Mouse (Mus musculus): ENCODE data around the gene Adgrl1. TPM values are rescaled to one million over a fixed set of nuclear protein-coding genes. Genes with fewer than 3 reads are reported as not detected.
A peak's percentile ranks its signal among the peaks of the same experiment; 100 is the strongest.

Adgrl1 gene
- polyA plus RNA-seq, 1 experiment from 2014 or later, result 54.8 TPM

DNA sequence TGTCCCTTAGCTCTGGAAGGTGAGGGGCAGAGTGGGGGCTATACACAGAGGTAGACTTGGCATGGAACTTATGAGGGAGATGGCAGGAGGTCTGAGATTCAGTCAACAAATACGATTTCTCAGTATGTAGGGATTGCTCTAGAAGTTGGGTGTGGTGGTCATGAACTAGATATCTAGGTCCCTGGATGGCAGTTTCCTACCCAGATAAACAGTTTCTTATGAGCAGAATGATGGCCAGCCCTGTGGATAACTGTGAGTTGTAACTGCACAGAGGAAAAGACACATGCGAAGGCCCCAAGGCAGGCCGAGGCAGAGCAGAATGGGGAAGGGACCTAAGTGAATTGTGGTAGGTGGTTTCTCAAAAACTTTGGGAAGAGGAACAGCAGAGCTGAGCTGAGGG is 14.3 kb downstream of the Adgrl1 start:
- Histone ChIP-seq H3K4me1 (ENCODE audit: control insufficient read depth, insufficient read depth, low read length) (peaks cover 7% of the 10 kb centered on the region), H3K4me2 (ENCODE audit: low read length) (no peak overlapping the region), H3K9ac (ENCODE audit: low read depth, low read length) (no peak overlapping the region), H3K36me3 (ENCODE audit: control insufficient read depth, insufficient read depth, low read length) (peaks cover 2% of the 10 kb centered on the region; the same call in 1 of the 2 replicates), H3K4me3 (ENCODE audit: low read depth, low read length) (no peak overlapping the region), H3K27me3 (ENCODE audit: control insufficient read depth, insufficient read depth, low read depth, low read length) (no peaks in the 10 kb centered on the region), H3K9me3 (replicated peaks; ENCODE audit: control insufficient read depth, low read length, poor library complexity, severe bottlenecking) (no peaks in the 10 kb centered on the region), H3K27ac (ENCODE audit: low read length) (no peak overlapping the region)
- no peak for ATAC-seq
- 92% methylated on average over 3 of the region's 3 CpGs for WGBS

- peaks cover 5% of the 10 kb centered on the region; the same call in 1 of the 2 replicates for H3K36me3 ChIP-seq (ENCODE audit: control insufficient read depth, insufficient read depth, low read length)
- H3K27ac ChIP-seq (ENCODE audit: low read length), result no peak overlapping the region
- H3K9me3 ChIP-seq (replicated peaks; ENCODE audit: control insufficient read depth, low read length, poor library complexity, severe bottlenecking), result no peaks in the 10 kb centered on the region
- H3K9ac ChIP-seq (ENCODE audit: low read depth, low read length), result no peak overlapping the region
- no peak for ATAC-seq
- H3K4me3 ChIP-seq (ENCODE audit: low read depth, low read length), result no peak overlapping the region
- no peak overlapping the region for H3K4me2 ChIP-seq (ENCODE audit: low read length)
- WGBS, result 70% methylated on average over 5 of the region's 5 CpGs
- no peaks in the 10 kb centered on the region for H3K27me3 ChIP-seq (ENCODE audit: control insufficient read depth, insufficient read depth, low read depth, low read length)
- H3K4me1 ChIP-seq (ENCODE audit: control insufficient read depth, insufficient read depth, low read length), result peaks cover 2% of the 10 kb centered on the region; the same call in 1 of the 2 replicates
Observed at GRCm38 (mm10) chr8:83914860-83915259, 15.0 kb downstream of the Adgrl1 start.

DNA sequence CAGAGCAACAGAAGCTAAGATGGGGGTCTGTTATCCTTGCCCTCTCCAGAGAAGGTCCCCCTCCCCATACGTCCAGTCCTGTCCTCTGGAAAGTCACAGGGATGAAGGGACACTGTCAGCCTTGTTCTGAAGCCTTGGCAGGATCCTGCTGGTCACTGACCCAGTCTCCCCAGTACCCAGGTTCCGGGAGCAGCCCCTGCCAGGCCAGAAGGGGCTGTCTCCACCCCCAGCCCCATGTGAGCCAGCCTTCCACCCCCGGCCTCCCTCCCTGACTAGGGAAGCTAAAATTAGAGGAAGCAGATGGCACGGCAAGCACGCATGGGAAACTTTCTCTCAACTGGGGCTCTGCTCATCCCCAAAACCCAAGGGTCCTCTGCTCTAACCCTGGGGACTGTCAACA is 16.1 kb downstream of the Adgrl1 start:
- H3K9ac ChIP-seq (ENCODE audit: low read depth, low read length), result no peak overlapping the region
- no peaks in the 10 kb centered on the region for H3K9me3 ChIP-seq (replicated peaks; ENCODE audit: control insufficient read depth, low read length, poor library complexity, severe bottlenecking)
- ATAC-seq, result no peak
- no peak overlapping the region for H3K4me3 ChIP-seq (ENCODE audit: low read depth, low read length)
- no peak overlapping the region for H3K4me2 ChIP-seq (ENCODE audit: low read length)
- 73% methylated on average over 5 of the region's 5 CpGs for WGBS
- no peaks in the 10 kb centered on the region for H3K27me3 ChIP-seq (ENCODE audit: control insufficient read depth, insufficient read depth, low read depth, low read length)
- no peak overlapping the region for H3K27ac ChIP-seq (ENCODE audit: low read length)
- peaks cover 12% of the 10 kb centered on the region for H3K36me3 ChIP-seq (ENCODE audit: control insufficient read depth, insufficient read depth, low read length)
- H3K4me1 ChIP-seq (ENCODE audit: control insufficient read depth, insufficient read depth, low read length), result peaks cover 2% of the 10 kb centered on the region; the same call in 1 of the 2 replicates

- WGBS, result 80% methylated on average over 6 of the region's 6 CpGs
- Histone ChIP-seq H3K4me2 (ENCODE audit: low read length) (no peak overlapping the region), H3K36me3 (ENCODE audit: control insufficient read depth, insufficient read depth, low read length) (peaks cover 13% of the 10 kb centered on the region), H3K9ac (ENCODE audit: low read depth, low read length) (no peak overlapping the region), H3K27me3 (ENCODE audit: control insufficient read depth, insufficient read depth, low read depth, low read length) (no peaks in the 10 kb centered on the region), H3K4me1 (ENCODE audit: control insufficient read depth, insufficient read depth, low read length) (peaks cover 2% of the 10 kb centered on the region; the same call in 1 of the 2 replicates), H3K27ac (ENCODE audit: low read length) (no peak overlapping the region), H3K9me3 (replicated peaks; ENCODE audit: control insufficient read depth, low read length, poor library complexity, severe bottlenecking) (no peaks in the 10 kb centered on the region), H3K4me3 (ENCODE audit: low read depth, low read length) (no peak overlapping the region)
- ATAC-seq, result no peak
Observed at GRCm38 (mm10) chr8:83917566-83917965, 17.7 kb downstream of the Adgrl1 start.

DNA sequence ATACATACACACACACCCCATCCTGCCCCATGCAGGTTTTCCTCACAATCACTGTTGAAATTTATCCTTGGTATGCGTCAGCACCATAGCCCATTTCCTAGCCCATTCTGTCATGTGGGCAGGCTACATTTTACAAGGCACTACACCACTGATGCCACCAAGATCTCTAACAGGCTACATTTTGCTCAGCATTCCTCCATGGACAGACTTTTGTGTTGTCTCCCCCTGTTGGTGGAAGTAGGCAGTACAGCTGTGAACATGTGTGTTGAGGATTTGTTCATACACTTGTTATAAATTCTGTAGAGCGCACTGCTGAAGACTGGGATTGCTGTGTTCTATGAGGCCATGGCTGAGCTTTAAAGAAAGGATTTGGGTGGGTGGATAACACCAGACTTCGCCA is 21.7 kb downstream of the Adgrl1 start:
- no peak overlapping the region for H3K4me2 ChIP-seq (ENCODE audit: low read length)
- peaks cover 45% of the 10 kb centered on the region for H3K36me3 ChIP-seq (ENCODE audit: control insufficient read depth, insufficient read depth, low read length)
- H3K27ac ChIP-seq (ENCODE audit: low read length), result no peak overlapping the region
- ATAC-seq, result peak; percentile 26; the same call in 1 of the 2 replicates
- H3K9ac ChIP-seq (ENCODE audit: low read depth, low read length), result no peak overlapping the region
- WGBS, result 67% methylated on average over 3 of the region's 3 CpGs
- H3K4me3 ChIP-seq (ENCODE audit: low read depth, low read length), result no peak overlapping the region
- no peaks in the 10 kb centered on the region for H3K27me3 ChIP-seq (ENCODE audit: control insufficient read depth, insufficient read depth, low read depth, low read length)
- H3K4me1 ChIP-seq (ENCODE audit: control insufficient read depth, insufficient read depth, low read length), result no peaks in the 10 kb centered on the region
- H3K9me3 ChIP-seq (replicated peaks; ENCODE audit: control insufficient read depth, low read length, poor library complexity, severe bottlenecking), result no peaks in the 10 kb centered on the region

DNA sequence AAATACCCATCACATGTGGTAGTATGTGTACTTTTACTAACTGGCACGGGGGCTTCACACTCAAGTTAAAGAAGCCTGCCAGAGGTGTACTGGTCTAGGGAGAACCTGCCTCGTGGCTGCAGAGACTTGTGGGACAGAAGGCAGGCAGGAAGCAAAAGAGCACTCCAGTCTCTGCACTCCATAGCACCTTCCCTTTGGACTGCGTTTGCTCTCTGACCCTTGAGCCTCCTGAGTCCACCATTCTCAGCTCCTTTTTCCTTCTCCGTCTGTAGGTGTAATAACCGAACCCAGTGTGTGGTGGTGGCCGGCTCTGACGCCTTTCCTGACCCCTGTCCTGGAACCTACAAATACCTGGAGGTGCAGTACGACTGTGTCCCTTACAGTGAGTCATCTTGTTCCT is 22.8 kb downstream of the Adgrl1 start:
- no peak for ATAC-seq
- WGBS, result 95% methylated on average over 8 of the region's 8 CpGs
- H3K27me3 ChIP-seq (ENCODE audit: control insufficient read depth, insufficient read depth, low read depth, low read length), result no peaks in the 10 kb centered on the region
- H3K9ac ChIP-seq (ENCODE audit: low read depth, low read length), result no peak overlapping the region
- H3K27ac ChIP-seq (ENCODE audit: low read length), result no peak overlapping the region
- H3K9me3 ChIP-seq (replicated peaks; ENCODE audit: control insufficient read depth, low read length, poor library complexity, severe bottlenecking), result no peaks in the 10 kb centered on the region
- H3K4me1 ChIP-seq (ENCODE audit: control insufficient read depth, insufficient read depth, low read length), result no peaks in the 10 kb centered on the region
- peaks cover 52% of the 10 kb centered on the region for H3K36me3 ChIP-seq (ENCODE audit: control insufficient read depth, insufficient read depth, low read length)
- no peak overlapping the region for H3K4me2 ChIP-seq (ENCODE audit: low read length)
- H3K4me3 ChIP-seq (ENCODE audit: low read depth, low read length), result no peak overlapping the region

DNA sequence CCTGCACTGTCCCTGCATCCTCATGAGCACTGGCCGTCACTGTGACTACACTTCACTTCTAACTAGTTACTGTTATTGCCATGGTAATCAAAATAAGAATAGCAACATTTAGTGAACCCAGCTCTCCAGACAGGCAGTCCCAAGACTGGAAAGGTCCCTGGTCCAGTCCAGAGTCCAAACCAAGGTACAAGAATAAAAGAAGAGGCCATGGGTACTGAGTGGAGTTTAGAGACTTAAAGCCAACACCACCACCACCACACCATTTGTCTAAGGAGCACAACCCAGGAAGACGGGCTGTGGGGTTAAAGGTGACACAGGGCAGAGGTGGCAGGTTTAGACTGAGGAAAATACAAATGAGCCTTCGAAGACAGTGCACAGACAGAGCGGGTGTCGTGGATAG is 24.7 kb downstream of the Adgrl1 start:
- 93% methylated on average over 5 of the region's 5 CpGs for WGBS
- peaks cover 54% of the 10 kb centered on the region for H3K36me3 ChIP-seq (ENCODE audit: control insufficient read depth, insufficient read depth, low read length)

DNA sequence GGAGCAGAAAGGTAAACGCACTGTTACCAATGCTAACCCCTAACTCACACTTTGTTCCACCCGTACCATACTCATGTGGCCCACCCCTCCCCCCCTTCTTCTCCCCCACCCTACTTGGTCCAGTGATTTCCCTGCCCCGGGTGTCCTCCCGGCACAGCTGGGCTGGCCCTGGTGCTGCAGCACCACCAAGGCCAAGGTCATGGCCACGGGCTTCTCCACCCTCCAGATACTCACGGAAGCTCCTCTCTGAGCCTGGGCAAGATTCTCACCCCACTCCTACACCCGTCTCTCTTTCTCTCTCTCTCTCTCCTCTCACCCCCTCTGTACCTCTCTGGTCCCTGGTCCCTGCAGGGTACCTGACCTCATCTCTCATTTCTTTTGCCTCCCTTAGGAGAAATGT is 26.4 kb downstream of the Adgrl1 start:
- no peak overlapping the region for H3K27ac ChIP-seq (ENCODE audit: low read length)
- peaks cover 56% of the 10 kb centered on the region for H3K36me3 ChIP-seq (ENCODE audit: control insufficient read depth, insufficient read depth, low read length)
- H3K9me3 ChIP-seq (replicated peaks; ENCODE audit: control insufficient read depth, low read length, poor library complexity, severe bottlenecking), result no peaks in the 10 kb centered on the region
- WGBS, result 74% methylated on average over 6 of the region's 7 CpGs
- no peak overlapping the region for H3K4me2 ChIP-seq (ENCODE audit: low read length)
- H3K9ac ChIP-seq (ENCODE audit: low read depth, low read length), result no peak overlapping the region
- ATAC-seq, result no peak
- no peaks in the 10 kb centered on the region for H3K4me1 ChIP-seq (ENCODE audit: control insufficient read depth, insufficient read depth, low read length)
- no peaks in the 10 kb centered on the region for H3K27me3 ChIP-seq (ENCODE audit: control insufficient read depth, insufficient read depth, low read depth, low read length)
- no peak overlapping the region for H3K4me3 ChIP-seq (ENCODE audit: low read depth, low read length)

More for the DNA sequence above, 24.7 kb downstream of the Adgrl1 start:
- H3K27me3 ChIP-seq (ENCODE audit: control insufficient read depth, insufficient read depth, low read depth, low read length), result no peaks in the 10 kb centered on the region
- no peak overlapping the region for H3K4me2 ChIP-seq (ENCODE audit: low read length)
- H3K4me1 ChIP-seq (ENCODE audit: control insufficient read depth, insufficient read depth, low read length), result no peaks in the 10 kb centered on the region
- no peak overlapping the region for H3K9ac ChIP-seq (ENCODE audit: low read depth, low read length)
- H3K27ac ChIP-seq (ENCODE audit: low read length), result no peak overlapping the region
- H3K9me3 ChIP-seq (replicated peaks; ENCODE audit: control insufficient read depth, low read length, poor library complexity, severe bottlenecking), result no peaks in the 10 kb centered on the region
- ATAC-seq, result no peak
- H3K4me3 ChIP-seq (ENCODE audit: low read depth, low read length), result no peak overlapping the region

DNA sequence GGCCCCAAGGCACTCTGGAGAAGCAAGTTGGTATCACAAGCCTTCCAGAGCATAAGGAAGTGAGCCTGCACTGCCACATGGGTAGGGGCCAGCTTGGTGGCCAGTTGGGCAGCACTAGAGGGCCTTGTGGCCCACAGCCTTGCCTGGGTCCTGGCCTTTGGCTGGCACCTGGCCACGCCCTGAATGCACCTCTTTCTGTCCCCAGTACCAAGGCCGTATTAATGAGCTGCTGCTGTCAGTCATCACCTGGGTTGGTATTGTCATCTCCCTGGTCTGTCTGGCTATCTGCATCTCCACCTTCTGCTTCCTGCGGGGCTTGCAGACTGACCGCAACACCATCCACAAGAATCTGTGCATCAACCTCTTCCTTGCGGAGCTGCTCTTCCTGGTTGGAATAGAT is 34.3 kb downstream of the Adgrl1 start:
- no peak overlapping the region for H3K27ac ChIP-seq (ENCODE audit: low read length)
- no peaks in the 10 kb centered on the region for H3K27me3 ChIP-seq (ENCODE audit: control insufficient read depth, insufficient read depth, low read depth, low read length)
- no peaks in the 10 kb centered on the region for H3K4me1 ChIP-seq (ENCODE audit: control insufficient read depth, insufficient read depth, low read length)
- WGBS, result 87% methylated on average over 5 of the region's 5 CpGs
- H3K4me3 ChIP-seq (ENCODE audit: low read depth, low read length), result no peak overlapping the region
- no peak overlapping the region for H3K4me2 ChIP-seq (ENCODE audit: low read length)
- peaks cover 87% of the 10 kb centered on the region for H3K36me3 ChIP-seq (ENCODE audit: control insufficient read depth, insufficient read depth, low read length)
- no peaks in the 10 kb centered on the region for H3K9me3 ChIP-seq (replicated peaks; ENCODE audit: control insufficient read depth, low read length, poor library complexity, severe bottlenecking)
- no peak overlapping the region for H3K9ac ChIP-seq (ENCODE audit: low read depth, low read length)
- ATAC-seq, result no peak

Measured in midbrain, embryonic 16.5 days (tissue).